Mouse (Mus musculus): ENCODE data around the gene Mthfd2l.

The Mthfd2l gene

GRCm38 (mm10) chr5:90930971-90931851 lies at the start of gene Mthfd2l:
Gene Mthfd2l (plus strand): TSS chr5:90931117.
- DNase-seq = peak; percentile 65 to 80

GRCm38 (mm10) chr5:90881682-90882081 lies 49.2 kb upstream of the Mthfd2l start:
- DNase-seq = no peak

DNA sequence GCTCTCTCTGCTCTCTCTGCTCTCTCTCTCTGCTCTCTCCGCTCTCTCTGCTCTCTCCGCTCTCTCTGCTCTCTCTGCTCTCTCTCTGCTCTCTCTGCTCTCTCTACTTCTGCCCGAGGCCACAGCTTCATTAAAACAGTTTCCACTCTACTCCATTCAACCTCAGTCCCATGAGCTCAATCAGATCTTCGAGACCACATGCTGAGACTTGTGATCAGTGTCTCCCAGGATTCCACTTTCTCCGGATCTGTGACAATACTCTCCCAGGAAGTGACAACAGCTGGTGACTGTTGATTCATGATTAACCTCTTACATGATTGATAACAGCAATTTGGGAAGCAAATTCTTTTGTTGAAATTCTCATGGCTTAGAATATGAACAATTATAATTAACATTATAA lies 48.8 kb upstream of the Mthfd2l start:
- no peak for DNase-seq

- no peak for DNase-seq
These were observed 46.2 kb upstream of the Mthfd2l start for GRCm38 (mm10) chr5:90884628-90885242.

- DNase-seq = no peak
These were observed 42.3 kb upstream of the Mthfd2l start for GRCm38 (mm10) chr5:90888661-90889060.

DNA sequence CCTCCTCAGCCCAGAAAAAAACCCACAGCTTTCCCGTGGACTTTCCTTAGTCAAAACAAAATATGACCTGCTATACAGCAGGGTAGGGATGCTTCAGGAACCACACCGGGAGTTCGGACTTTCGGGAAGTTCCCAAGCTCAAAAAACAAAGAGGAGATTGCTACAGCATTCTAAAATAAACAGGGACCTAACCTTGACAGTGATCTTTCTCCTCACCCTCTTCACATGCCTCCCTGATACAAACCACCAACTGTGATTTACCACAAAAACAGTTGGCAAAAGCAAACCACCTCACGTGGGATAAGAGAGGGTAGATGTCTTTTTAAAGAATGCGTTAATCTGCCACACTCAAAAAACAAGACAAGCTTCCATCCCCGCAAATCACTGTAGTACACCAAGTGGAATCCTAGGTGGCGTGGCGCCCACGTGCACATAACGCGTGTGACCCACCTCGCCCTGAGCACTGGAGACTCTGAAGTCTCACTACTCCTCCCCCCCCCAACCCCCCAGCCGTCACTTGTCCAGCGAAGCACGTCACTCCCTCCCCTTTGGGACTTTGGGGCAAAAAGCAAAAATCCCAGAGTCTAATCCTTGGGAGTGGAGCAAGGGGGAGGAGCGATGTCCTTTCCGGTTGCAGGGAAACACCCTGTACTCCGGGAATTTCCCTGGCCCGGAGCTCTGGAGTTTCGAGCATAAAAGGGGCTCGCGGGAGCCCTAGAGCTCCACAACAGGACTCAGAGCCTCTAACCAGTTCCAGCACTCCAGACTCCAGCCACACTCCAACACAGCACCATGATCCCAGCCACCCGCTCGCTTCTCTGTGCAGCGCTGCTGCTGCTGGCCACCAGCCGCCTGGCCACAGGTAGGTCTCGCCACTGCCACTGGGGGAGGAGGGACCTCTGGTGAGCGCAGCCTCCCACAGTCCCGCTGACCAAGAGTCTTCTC lies 40.1 kb upstream of the Mthfd2l start, which contains the start of gene Cxcl1:
TSS of gene Cxcl1 (plus strand) at position 723 of the 945 bp plus-strand sequence.
- DNase-seq = no peak

- no peak for DNase-seq
These were observed 39.5 kb upstream of the Mthfd2l start for GRCm38 (mm10) chr5:90891464-90891813.

GRCm38 (mm10) chr5:90894231-90894630 lies 36.7 kb upstream of the Mthfd2l start:
- DNase-seq = no peak

DNA sequence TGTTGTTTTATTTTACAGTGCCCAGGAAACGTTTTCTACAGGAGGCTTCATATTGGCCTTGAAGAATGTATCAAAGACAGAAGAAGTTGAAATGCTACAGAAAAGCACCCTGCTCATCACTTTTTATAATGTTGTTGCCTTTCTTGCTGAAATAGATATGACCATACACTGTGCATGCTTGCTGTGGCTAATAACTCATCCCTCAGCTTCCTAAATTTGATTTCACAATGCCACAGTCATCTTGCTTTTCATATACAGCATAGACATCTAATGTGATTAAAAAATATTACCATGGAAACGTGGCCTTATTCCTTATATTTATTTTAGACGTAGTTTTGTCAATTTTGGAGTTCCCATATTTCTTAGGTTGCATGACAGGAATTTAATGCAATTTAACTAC lies 33.5 kb upstream of the Mthfd2l start:
- DNase-seq = no peak

GRCm38 (mm10) chr5:90899308-90899707 lies 31.6 kb upstream of the Mthfd2l start:
- no peak for DNase-seq

GRCm38 (mm10) chr5:90900147-90900546 lies 30.8 kb upstream of the Mthfd2l start:
- DNase-seq = no peak

DNA sequence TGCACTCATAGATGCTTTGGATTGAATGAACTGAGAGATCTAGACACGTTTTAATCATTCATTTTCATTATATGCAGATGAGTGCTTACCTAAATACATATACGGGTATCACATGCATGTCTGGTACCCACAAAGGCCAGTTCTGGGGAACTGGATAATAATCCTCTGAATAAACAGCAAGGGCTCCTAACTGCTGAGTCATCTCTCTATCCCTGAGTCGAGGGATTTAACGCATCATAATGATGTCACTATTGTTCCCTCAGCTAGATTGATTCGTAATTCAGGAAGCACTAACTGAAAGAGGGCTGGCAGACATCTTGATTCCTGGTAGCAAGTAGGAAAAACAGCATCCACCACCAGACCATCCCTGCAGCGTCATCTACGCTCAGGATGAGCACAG lies 30.2 kb upstream of the Mthfd2l start:
- DNase-seq = no peak

- DNase-seq = no peak
These were observed 28.3 kb upstream of the Mthfd2l start for GRCm38 (mm10) chr5:90902380-90903260.

DNA sequence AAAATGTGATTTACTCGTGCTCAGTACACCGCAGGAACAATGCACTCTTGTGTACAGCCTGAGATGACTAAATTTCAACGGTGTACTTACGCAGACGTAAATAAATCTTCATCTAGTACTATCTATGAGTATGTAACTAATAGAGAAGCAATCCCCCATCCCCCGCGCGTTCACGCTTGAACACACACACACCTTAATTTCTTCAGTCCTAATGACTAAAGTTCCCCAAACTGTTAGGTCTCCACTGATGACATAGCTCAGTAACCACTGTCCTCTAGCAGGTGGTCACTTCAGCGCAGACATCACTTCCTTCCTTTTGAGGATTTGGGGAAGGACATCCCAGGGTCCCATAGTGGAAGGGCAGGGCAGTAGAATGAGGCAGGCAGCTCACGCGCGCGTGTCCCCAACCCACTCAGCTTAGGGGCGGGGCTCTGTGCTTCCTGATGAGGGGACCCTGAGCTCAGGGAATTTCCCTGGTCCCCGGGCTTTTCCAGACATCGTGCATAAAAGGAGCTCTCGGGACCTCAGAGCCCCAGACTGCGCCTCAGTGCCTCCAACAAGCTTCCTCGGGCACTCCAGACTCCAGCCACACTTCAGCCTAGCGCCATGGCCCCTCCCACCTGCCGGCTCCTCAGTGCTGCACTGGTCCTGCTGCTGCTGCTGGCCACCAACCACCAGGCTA lies 27.4 kb upstream of the Mthfd2l start, which contains the start of gene Cxcl2:
TSS of gene Cxcl2 (plus strand) at position 533 of the 682 bp plus-strand sequence.
- no peak for DNase-seq

DNA sequence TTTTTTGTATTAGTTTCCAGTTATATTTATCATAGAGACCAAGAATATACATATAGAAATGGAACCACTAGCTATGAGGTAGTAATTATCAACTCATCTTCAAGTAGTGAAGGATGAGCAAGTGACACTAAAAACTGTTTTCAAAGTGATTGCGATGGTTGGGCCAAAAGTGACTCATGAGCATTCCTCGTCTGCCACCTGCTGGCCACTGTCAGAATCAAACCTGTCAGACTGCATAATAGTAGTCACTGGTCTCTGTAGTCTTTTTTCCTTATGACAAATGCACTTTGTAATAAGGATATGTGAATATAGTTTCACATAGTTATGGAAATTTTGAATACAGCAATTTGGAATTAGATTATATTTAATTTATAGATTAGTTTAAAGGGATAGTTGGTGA lies 21.9 kb upstream of the Mthfd2l start:
- peak in 1 of 2 experiments; percentile 62 for DNase-seq

DNA sequence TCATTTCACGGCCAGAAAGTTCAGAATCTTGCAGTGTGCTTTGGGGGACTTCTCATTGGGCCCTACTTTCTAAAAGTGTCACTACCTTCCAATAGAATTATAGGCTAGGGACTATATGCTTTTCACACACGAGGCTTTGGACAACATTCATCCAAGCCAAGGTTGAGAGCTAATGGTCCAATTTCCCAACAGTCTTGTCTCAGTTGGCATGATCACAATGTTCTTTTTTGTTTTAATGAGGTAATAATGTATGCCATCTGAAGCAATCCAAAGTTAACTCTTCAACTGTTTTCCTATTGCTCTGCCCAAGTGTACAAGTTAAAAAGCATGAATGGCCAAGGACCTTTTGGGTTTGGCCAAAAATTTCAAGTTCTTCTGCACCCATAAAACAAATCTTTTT lies 11.4 kb upstream of the Mthfd2l start:
- no peak for DNase-seq

GRCm38 (mm10) chr5:90922958-90923357 lies 8.0 kb upstream of the Mthfd2l start:
- no peak for DNase-seq

DNA sequence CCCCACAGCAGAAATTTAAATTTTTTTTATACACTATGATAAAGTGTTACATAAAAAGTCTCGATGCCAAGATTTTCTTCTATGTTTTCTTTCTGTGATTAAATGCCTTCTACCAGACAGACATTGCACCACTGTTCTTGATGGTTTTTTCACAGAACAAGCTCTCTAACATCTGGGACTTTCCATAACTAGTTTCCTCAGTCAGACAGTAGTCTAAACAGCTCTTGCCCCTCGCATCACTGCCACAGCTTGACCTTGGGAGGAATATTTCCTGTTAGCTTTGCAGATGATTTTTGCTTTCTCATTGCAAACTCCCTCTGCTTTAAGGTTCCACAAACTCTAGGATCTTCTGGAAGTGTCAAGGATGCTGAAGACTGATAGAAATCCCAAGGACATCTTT lies 371 bp upstream of the Mthfd2l start:
- no peak for DNase-seq

- no peak for DNase-seq
These were observed 994 bp downstream of the Mthfd2l start for GRCm38 (mm10) chr5:90931911-90932310.

DNA sequence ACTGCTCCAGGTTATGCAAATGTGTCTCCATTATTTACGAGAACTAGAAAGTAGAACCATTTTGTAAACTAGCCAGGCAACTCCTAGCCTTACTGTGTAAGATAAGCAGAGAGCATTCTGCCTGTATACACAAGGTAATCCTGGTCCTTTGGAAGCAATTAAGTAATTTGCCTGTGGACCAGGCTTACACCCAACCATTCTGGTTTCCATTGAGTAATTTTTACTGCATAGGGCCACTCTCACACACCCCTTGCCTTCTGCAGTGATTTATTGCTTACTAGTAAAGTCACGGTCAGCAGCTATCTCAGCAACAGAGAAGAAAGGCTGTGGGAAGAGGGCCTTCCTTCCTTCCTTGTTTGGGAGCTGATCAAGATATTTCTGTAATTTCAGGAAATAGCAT lies 5.8 kb downstream of the Mthfd2l start:
- DNase-seq = no peak

GRCm38 (mm10) chr5:90945453-90945852 lies 14.5 kb downstream of the Mthfd2l start:
- DNase-seq = no peak
